Mouse (Mus musculus): ENCODE data around the gene Sebox.

DNA sequence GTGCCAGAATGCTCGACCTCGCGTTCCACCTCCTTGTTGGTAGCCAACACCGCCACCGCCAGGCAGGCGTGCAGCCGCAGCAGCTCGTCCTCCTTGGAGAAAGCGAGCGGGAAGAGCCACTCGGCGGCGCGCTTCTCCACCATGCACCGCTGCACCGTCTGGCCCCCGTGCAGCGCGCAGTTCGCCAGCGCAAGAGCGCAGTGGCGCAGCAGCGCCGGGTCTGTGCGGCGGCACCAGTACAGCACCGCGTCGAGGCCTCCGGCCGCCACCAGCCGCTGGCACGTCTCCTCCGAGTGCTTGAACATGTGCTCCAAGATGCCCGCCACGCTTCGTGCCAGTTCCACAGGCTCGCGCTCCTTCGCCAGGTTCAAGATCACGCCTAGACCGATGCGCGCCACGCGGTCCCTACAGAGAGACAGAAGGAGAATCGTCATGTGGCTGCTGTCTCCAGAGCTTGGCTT, 12.4 kb upstream of the Sebox start:
- no peak for TF ChIP-seq POLR2A (IDR thresholded peaks at IDR 0.05; ENCODE audit: borderline replicate concordance, control insufficient read depth, low read depth, low read length)
- no peak for TF ChIP-seq CTCF (IDR thresholded peaks at IDR 0.05; ENCODE audit: control insufficient read depth, insufficient read depth, low read length)

Data from bone marrow, adult 2 months (tissue).